Mouse (Mus musculus) hindbrain, embryonic 11.5 days (tissue): ENCODE data around the gene Senp1. TPM values are rescaled to one million over a fixed set of nuclear protein-coding genes. Genes with fewer than 3 reads are reported as not detected.

Source experiments
- ATAC-seq: fragments of 200-750 bp; cut with Nextera tagmentation; 2 replicates; pipeline ENCODE4 v1.8.0; 2017; ENCODE audit warnings: mild to moderate bottlenecking, moderate TSS enrichment, moderate library complexity; ENCODE audit not compliant: low FRiP score
- DNase-seq: peaks from one replicate; pipeline ENCODE4 v3.0.0-alpha.2; 2015; ENCODE audit warnings: low spot score
- H3K27ac ChIP-seq: fragments of 300-500 bp; sonication (generic); 2 replicates; pipeline ENCODE4 v1.5.1; 2014; ENCODE audit warnings: mild to moderate bottlenecking, low read depth, low read length
- H3K27me3 ChIP-seq: fragments of 300-500 bp; sonication (generic); 2 replicates; pipeline ENCODE4 v1.6.1; 2014; ENCODE audit warnings: mild to moderate bottlenecking, low read length, moderate library complexity, mixed read lengths; ENCODE audit not compliant: control insufficient read depth, insufficient read depth
- H3K36me3 ChIP-seq: fragments of 300-500 bp; sonication (generic); 2 replicates; pipeline ENCODE4 v1.6.1; 2014; ENCODE audit warnings: mild to moderate bottlenecking, low read length, moderate library complexity, mixed read lengths; ENCODE audit not compliant: control insufficient read depth, insufficient read depth
- H3K4me1 ChIP-seq: fragments of 300-500 bp; sonication (generic); replicated peaks from 2 replicates; pipeline ENCODE4 v1.6.1; 2014; ENCODE audit warnings: low read length, mixed read lengths; ENCODE audit not compliant: control insufficient read depth, insufficient read depth
- H3K4me2 ChIP-seq: fragments of 300-500 bp; sonication (generic); replicated peaks from 2 replicates; pipeline ENCODE4 v1.6.1; 2014; ENCODE audit warnings: mild to moderate bottlenecking, low read depth, low read length
- H3K4me3 ChIP-seq: fragments of 300-500 bp; sonication (generic); 2 replicates; pipeline ENCODE4 v1.5.1; 2014; ENCODE audit warnings: low read depth, low read length
- H3K9ac ChIP-seq: fragments of 300-500 bp; sonication (generic); 2 replicates; pipeline ENCODE4 v1.6.1; 2014; ENCODE audit warnings: low read depth, low read length
- H3K9me3 ChIP-seq: fragments of 300-500 bp; sonication (generic); 2 replicates; pipeline ENCODE4 v1.6.1; 2016; ENCODE audit warnings: low read length; ENCODE audit not compliant: control insufficient read depth
- WGBS: fragments of 180-500 bp; shearing (Covaris S2); extraction: QIAGEN DNeasy Blood & Tissue Kit; methylation state at CpG from one replicate; pipeline ENCODE4 v1.1.7; 2014; 5-methylcytosine and 5-hydroxymethylcytosine counted together
- polyA plus RNA-seq: library from polyadenylated mRNA; unstranded; fragments of >200 nt; fragmentation: Nextera tagmentation; extraction: Ambion mirVana; gene quantifications from 2 replicates; pipeline ENCODE4 v1.2.1, GENCODE M21; 2014

Gene Senp1
- polyA plus RNA-seq, 1 experiment from 2014 or later = 40.6 TPM

DNA sequence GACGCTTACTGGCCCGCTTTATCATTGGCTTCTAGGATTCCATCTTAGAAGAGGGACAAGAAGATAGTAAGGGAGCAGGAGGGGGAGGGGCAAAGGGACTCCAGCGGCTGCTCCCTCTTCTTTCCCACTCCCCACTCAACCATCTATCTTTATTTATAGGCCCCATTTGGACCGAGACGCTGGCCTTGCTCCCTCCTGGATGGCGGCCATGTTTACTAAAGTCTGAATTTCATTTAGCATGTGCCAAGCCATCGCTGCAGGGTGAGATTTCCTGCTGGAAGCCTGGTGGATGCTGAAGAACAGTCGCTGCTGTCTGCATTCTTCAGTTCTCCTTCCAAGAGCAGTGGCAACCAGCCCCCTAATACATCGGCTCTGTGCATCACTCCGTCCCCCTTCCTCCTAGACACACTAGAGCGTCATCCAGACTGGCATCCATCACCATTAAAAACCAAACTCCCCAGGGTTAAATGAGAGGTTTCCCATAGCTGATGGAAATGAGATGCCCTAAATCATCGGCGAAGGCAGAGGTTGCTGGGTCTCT, 96.8 kb downstream of the Senp1 start:
- no peaks in the 10 kb centered on the region for H3K9me3 ChIP-seq
- peaks cover 6% of the 10 kb centered on the region for H3K36me3 ChIP-seq
- no peak overlapping the region for H3K9ac ChIP-seq
- no peak overlapping the region for H3K27ac ChIP-seq
- H3K4me3 ChIP-seq = no peak overlapping the region
- no peak for DNase-seq
- H3K27me3 ChIP-seq = no peaks in the 10 kb centered on the region
- no peak overlapping the region for H3K4me2 ChIP-seq
- no peak for ATAC-seq
- peaks cover 24% of the 10 kb centered on the region for H3K4me1 ChIP-seq
- 79% methylated on average over 13 of the region's 13 CpGs for WGBS

- WGBS = 4% methylated on average over 18 of the region's 18 CpGs
- H3K4me1 ChIP-seq = peaks cover 25% of the 10 kb centered on the region
- ATAC-seq = peak; percentile 90
Observed at GRCm38 (mm10) chr15:97992712-97993286, 100.7 kb downstream of the Senp1 start.

GRCm38 (mm10) chr15:97992027-97992711, 101.4 kb downstream of the Senp1 start:
- H3K27me3 ChIP-seq = no peaks in the 10 kb centered on the region
- H3K27ac ChIP-seq = peak overlapping the region; percentile 96
- DNase-seq (no peak), ATAC-seq (no peak)
- H3K4me1 ChIP-seq = peaks cover 25% of the 10 kb centered on the region
- 30% methylated on average over 13 of the region's 13 CpGs for WGBS
- H3K9me3 ChIP-seq = no peaks in the 10 kb centered on the region
- no peak overlapping the region for H3K4me3 ChIP-seq
- H3K36me3 ChIP-seq = peaks cover 8% of the 10 kb centered on the region
- H3K4me2 ChIP-seq = peak overlapping the region; percentile 30; the same call in 1 of the 2 replicates
- peak overlapping the region; percentile 47; the same call in 1 of the 2 replicates for H3K9ac ChIP-seq

More at GRCm38 (mm10) chr15:97992712-97993286, 100.7 kb downstream of the Senp1 start:
- Histone ChIP-seq H3K27me3 (no peaks in the 10 kb centered on the region), H3K4me3 (no peak overlapping the region), H3K27ac (peak overlapping the region; percentile 96), H3K9me3 (no peaks in the 10 kb centered on the region), H3K36me3 (peaks cover 6% of the 10 kb centered on the region), H3K9ac (peak overlapping the region; percentile 47; the same call in 1 of the 2 replicates), H3K4me2 (peak overlapping the region; percentile 30)
- DNase-seq = peak; percentile 86

GRCm38 (mm10) chr15:97991285-97991895, 102.2 kb downstream of the Senp1 start:
- ATAC-seq (no peak), DNase-seq (peak; percentile 38)
- Histone ChIP-seq H3K27me3 (no peaks in the 10 kb centered on the region), H3K4me1 (peaks cover 25% of the 10 kb centered on the region), H3K36me3 (peaks cover 11% of the 10 kb centered on the region), H3K4me3 (no peak overlapping the region), H3K27ac (peak overlapping the region; percentile 96), H3K9me3 (no peaks in the 10 kb centered on the region), H3K9ac (peak overlapping the region; percentile 56; the same call in 1 of the 2 replicates), H3K4me2 (no peak overlapping the region)
- WGBS = 11% methylated on average over 12 of the region's 12 CpGs

DNA sequence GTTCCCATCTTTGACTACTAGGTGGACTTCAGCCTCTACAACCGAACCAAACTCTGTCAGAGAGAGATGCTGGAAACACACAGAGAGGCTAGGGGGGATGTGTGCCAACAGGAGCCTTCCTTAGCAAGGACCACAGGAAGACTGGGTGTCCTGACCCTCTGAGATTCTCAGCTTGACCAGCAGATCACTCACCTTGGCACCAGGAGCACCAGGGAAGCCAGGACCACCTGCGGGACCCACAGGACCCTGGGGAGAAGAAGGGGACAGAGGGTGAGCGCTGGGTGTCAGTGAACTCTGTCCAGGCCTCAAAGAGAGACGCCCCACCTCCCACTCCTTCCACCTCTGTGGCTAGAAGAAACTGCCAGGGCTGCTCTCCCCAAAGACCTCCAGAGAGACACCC, 102.8 kb downstream of the Senp1 start:
- H3K27me3 ChIP-seq = no peaks in the 10 kb centered on the region
- DNase-seq (peak; percentile 28), ATAC-seq (no peak)
- H3K4me1 ChIP-seq = peaks cover 25% of the 10 kb centered on the region
- peak overlapping the region; percentile 56; the same call in 1 of the 2 replicates for H3K9ac ChIP-seq
- H3K4me3 ChIP-seq = no peak overlapping the region
- peak overlapping the region; percentile 96 for H3K27ac ChIP-seq
- H3K4me2 ChIP-seq = peak overlapping the region; percentile 34
- H3K36me3 ChIP-seq = peaks cover 8% of the 10 kb centered on the region
- 5% methylated on average over 4 of the region's 4 CpGs for WGBS
- no peaks in the 10 kb centered on the region for H3K9me3 ChIP-seq

- under 1% methylated on average over 6 of the region's 6 CpGs for WGBS
- H3K36me3 ChIP-seq = peaks cover 8% of the 10 kb centered on the region
- no peaks in the 10 kb centered on the region for H3K27me3 ChIP-seq
- H3K4me3 ChIP-seq = 0 out of 2 replicates have a peak overlapping the region, but pooled peaks have one; percentile 8
- peak overlapping the region; percentile 34 for H3K4me2 ChIP-seq
- H3K9me3 ChIP-seq = no peaks in the 10 kb centered on the region
- H3K27ac ChIP-seq = peak overlapping the region; percentile 96
- H3K9ac ChIP-seq = no peak overlapping the region
- peaks cover 25% of the 10 kb centered on the region for H3K4me1 ChIP-seq
- ATAC-seq (peak; percentile 76), DNase-seq (peak; percentile 88)
Observed at GRCm38 (mm10) chr15:97990124-97990523, 103.4 kb downstream of the Senp1 start.

- DNase-seq = peak; percentile 71
- Histone ChIP-seq H3K27ac (peak overlapping the region; percentile 96), H3K4me1 (peaks cover 25% of the 10 kb centered on the region), H3K36me3 (peaks cover 8% of the 10 kb centered on the region), H3K4me2 (no peak overlapping the region), H3K9me3 (no peaks in the 10 kb centered on the region), H3K27me3 (no peaks in the 10 kb centered on the region), H3K4me3 (no peak overlapping the region), H3K9ac (peak overlapping the region; percentile 20; the same call in 1 of the 2 replicates)
- ATAC-seq = peak; percentile 39
- WGBS = 21% methylated on average over 1 of the region's 1 CpGs
Observed at GRCm38 (mm10) chr15:97989544-97989943, 104.0 kb downstream of the Senp1 start.
